Mouse (Mus musculus) C2C12 (cell line): ENCODE data around the gene Insr.

ENCODE experiments used
- CTCF ChIP-seq: IDR thresholded peaks from one replicate; pipeline ENCODE4 v1.5.1; 2011; ENCODE audit not compliant: control insufficient read depth, insufficient read depth, insufficient read length
- MYOG ChIP-seq: IDR thresholded peaks from one replicate; pipeline ENCODE4 v1.6.1; 2011; ENCODE audit not compliant: control insufficient read depth, insufficient read length; ENCODE audit errors: extremely low read depth

DNA sequence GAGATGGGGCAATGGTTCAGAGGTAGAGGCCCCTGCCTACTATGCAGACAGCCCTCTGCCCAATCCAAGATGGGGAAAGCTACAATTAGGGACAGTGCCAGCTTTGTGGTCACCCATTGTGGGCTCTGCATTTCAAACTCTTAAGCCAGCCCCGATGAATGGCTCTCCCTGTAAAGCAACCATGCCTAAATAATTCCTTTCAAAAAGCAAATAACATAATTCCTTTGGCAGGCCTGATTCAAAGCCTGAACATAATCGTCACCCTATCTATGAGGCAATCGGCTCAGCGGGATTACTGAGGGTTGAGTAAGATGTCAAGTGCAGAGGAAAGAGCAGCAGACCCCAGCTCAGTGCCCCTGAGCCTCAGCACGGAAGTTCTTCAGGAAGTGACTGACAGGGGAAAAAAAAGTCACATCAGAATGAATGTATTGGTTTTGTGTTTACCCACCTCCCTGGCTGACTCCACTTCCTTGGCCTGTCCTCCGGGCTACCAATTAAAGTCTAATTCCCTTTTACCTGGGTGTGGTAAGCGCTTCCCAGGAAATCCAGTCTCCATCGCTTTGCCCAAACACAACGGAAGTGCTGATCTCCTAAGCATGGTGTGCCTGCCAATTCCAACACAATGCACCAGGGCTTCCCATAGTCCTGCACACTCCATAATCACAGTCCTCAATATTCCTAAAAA lies 19.1 kb downstream of the Insr start:
- no peak for TF ChIP-seq CTCF
- TF ChIP-seq MYOG = no peak
